Mouse (Mus musculus): Measurements from ENCODE around the gene Sf3a3. TPM values are rescaled to one million over a fixed set of nuclear protein-coding genes. Genes with fewer than 3 reads are reported as not detected.
"Not testable (repeated sequence)": the region's sequence is repeated elsewhere in the genome, so short reads cannot be mapped to it uniquely, and the experiment has no call there.

The Sf3a3 gene
- polyA plus RNA-seq, 1 experiment from 2014 or later = 37.1 TPM

DNA sequence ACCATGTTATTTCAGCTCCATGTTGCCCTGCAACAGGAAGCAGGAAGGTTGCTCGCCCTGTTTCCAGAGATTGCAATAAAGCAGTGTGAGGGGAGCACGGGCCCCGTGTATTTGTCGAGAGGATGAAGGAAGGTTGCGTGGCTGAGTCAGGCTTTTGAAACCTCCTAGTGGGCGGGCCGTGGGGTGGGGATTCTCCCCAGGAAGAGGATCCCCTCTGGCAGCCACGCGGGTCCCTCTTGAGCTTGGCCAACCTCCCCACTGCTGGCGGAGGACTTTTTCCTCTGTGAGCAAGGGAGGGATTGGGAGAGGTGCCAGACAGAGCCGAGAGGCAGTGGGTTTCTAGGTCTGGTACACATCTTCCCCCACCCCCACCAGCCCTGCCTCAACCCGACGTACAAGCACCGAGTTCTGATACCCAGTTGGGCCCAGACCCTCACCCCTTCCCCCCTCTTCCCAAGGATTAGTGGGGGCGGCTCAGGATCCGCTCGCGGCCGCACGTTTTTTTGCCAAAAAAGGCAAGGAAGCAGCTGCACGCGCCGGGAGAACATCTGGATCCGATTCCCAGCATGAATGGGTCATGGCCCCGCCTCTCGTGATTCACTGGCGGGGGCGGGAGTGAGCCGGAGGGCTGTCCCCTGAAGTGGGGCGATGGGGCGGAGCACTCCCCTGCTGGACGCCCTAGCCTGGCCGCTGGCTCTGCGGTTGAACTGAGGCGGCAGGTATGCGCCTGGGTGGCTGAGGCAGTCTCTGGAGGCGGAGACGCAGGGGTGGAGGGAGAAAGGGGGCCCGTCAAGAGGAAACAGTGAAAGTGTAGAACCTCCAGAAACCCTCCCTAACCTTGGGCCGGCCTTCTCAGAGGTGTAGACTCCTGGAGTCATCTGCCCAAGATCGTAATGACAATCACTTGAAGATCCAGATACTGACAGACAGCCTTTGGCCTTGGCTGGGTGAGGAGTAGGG lies 5.8 kb upstream of the Sf3a3 start:
- Histone ChIP-seq H3K4me3 (ENCODE audit: low read depth, low read length) (peak overlapping the region; percentile 51), H3K9me3 (ENCODE audit: low read length) (no peaks in the 10 kb centered on the region), H3K4me2 (ENCODE audit: low read depth, low read length) (peak overlapping the region; percentile 91), H3K36me3 (replicated peaks; ENCODE audit: insufficient read depth, low read length) (0 out of 2 replicates have a peak, but pooled peaks cover 4% of the 10 kb centered on the region), H3K27ac (ENCODE audit: low read depth) (peak overlapping the region; percentile 93), H3K4me1 (ENCODE audit: insufficient read depth) (peaks cover 43% of the 10 kb centered on the region), H3K27me3 (ENCODE audit: insufficient read depth, low read length) (no peaks in the 10 kb centered on the region), H3K9ac (replicated peaks) (peak overlapping the region; percentile 66)
- peak; percentile 80 for ATAC-seq
- TF ChIP-seq EP300 (IDR thresholded peaks at IDR 0.05; ENCODE audit: low read depth) (peak; percentile 54; the same call in 1 of the 2 replicates), CTCF (IDR thresholded peaks at IDR 0.05; ENCODE audit: low read depth) (peak; percentile 35)
- 2% methylated on average over 41 of the region's 41 CpGs for WGBS (ENCODE audit: insufficient replicate concordance)
- DNase-seq = peak; percentile 89

DNA sequence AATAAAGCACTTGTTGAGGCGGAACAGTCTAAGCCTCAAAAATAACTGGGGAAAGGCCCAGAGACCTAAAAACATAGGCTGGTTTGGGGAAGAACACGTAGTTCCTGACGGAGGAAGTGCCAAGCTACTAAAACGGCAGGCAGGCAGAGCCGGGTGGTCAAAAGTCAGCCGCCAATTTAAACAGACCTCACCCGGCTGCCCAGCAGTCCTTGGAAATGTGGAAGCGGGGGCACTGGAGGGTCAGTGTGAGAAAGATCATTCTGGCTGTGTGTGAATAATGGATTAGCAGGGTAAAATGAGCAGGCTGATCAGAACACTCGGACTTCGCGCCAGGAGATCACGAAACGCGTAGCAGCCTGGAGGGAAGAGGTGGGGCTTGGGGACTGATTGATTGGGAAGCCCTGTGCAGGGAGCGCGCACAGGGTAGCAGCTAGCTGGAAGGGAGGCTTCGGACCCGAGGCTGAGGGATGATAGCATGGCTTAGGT lies 4.6 kb upstream of the Sf3a3 start:
- peak overlapping the region; percentile 93 for H3K27ac ChIP-seq (ENCODE audit: low read depth)
- H3K36me3 ChIP-seq (replicated peaks; ENCODE audit: insufficient read depth, low read length) = 0 out of 2 replicates have a peak, but pooled peaks cover 4% of the 10 kb centered on the region
- DNase-seq (peak; percentile 61), ATAC-seq (peak; percentile 14)
- no peaks in the 10 kb centered on the region for H3K27me3 ChIP-seq (ENCODE audit: insufficient read depth, low read length)
- TF ChIP-seq EP300 (IDR thresholded peaks at IDR 0.05; ENCODE audit: low read depth) (no peak), CTCF (IDR thresholded peaks at IDR 0.05; ENCODE audit: low read depth) (no peak)
- peak overlapping the region; percentile 91 for H3K4me2 ChIP-seq (ENCODE audit: low read depth, low read length)
- 2% methylated on average over 18 of the region's 18 CpGs for WGBS (ENCODE audit: insufficient replicate concordance)
- H3K4me3 ChIP-seq (ENCODE audit: low read depth, low read length) = peak overlapping the region; percentile 29
- peaks cover 33% of the 10 kb centered on the region for H3K4me1 ChIP-seq (ENCODE audit: insufficient read depth)
- peak overlapping the region; percentile 55 for H3K9ac ChIP-seq (replicated peaks)
- H3K9me3 ChIP-seq (ENCODE audit: low read length) = no peaks in the 10 kb centered on the region

DNA sequence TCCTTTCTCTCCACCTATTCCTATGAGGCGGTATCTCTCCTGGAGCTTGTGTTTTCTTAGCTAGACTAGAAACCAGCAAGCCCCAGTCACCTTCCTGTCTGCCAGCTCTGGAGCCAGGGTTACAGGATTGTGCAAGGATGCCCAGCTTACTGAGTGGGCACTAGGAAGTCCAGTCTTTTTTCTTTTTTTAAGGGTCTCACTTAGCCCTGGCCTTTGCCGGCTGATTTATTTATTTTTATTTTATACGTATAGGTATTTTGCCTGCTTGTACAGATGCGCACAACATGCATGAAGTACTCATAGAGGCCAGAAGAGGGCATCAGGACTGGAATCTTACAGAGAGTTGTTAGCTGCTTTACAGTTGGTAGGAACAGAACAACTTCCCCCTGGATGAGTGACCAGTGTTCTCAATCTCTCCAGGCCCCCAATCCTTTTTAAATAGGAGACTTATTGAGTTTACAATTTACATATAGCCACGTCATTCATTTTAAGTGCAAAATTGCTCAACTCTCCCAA lies 3.7 kb upstream of the Sf3a3 start:
- ATAC-seq (no peak), DNase-seq (peak; percentile 47)
- H3K36me3 ChIP-seq (replicated peaks; ENCODE audit: insufficient read depth, low read length) = peaks cover 5% of the 10 kb centered on the region; the same call in 1 of the 2 replicates
- peak overlapping the region; percentile 91 for H3K4me2 ChIP-seq (ENCODE audit: low read depth, low read length)
- WGBS (ENCODE audit: insufficient replicate concordance) = 5% methylated on average over 5 of the region's 5 CpGs
- peak overlapping the region; percentile 93; the same call in 1 of the 2 replicates for H3K27ac ChIP-seq (ENCODE audit: low read depth)
- H3K27me3 ChIP-seq (ENCODE audit: insufficient read depth, low read length) = no peaks in the 10 kb centered on the region
- H3K4me3 ChIP-seq (ENCODE audit: low read depth, low read length) = no peak overlapping the region
- TF ChIP-seq CTCF (IDR thresholded peaks at IDR 0.05; ENCODE audit: low read depth) = peak; percentile 75
- TF ChIP-seq EP300 (IDR thresholded peaks at IDR 0.05; ENCODE audit: low read depth) = no peak
- H3K9ac ChIP-seq (replicated peaks) = no peak overlapping the region
- peaks cover 26% of the 10 kb centered on the region for H3K4me1 ChIP-seq (ENCODE audit: insufficient read depth)
- no peaks in the 10 kb centered on the region for H3K9me3 ChIP-seq (ENCODE audit: low read length)

DNA sequence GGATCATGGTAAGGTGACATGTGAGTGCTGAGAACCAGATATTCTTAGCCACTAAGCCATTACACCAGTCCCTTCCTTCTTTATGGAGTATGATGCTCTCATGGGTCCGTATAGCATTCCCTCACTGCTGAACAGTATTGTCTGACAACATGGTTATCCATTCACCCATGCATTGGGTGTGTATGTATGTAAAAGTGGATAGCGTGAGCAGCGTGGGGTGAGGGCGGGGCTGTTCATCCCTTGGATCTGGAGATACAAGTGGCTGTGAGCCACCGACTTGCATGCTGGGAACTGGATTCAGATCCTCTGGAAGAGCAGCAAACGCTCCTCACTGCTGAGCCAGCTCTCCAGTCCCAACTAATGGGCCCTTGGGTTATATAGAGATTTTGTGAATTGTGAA lies 2.0 kb upstream of the Sf3a3 start:
- Histone ChIP-seq H3K4me3 (ENCODE audit: low read depth, low read length) (no peak overlapping the region), H3K36me3 (replicated peaks; ENCODE audit: insufficient read depth, low read length) (peaks cover 12% of the 10 kb centered on the region), H3K9ac (replicated peaks) (no peak overlapping the region), H3K9me3 (ENCODE audit: low read length) (no peaks in the 10 kb centered on the region), H3K27me3 (ENCODE audit: insufficient read depth, low read length) (no peaks in the 10 kb centered on the region), H3K27ac (ENCODE audit: low read depth) (no peak overlapping the region; the same call in 1 of the 2 replicates), H3K4me1 (ENCODE audit: insufficient read depth) (peaks cover 29% of the 10 kb centered on the region), H3K4me2 (ENCODE audit: low read depth, low read length) (no peak overlapping the region)
- 69% methylated on average over 6 of the region's 6 CpGs for WGBS (ENCODE audit: insufficient replicate concordance)
- ATAC-seq (peak; percentile 31), DNase-seq (peak; percentile 37)
- TF ChIP-seq EP300 (IDR thresholded peaks at IDR 0.05; ENCODE audit: low read depth) = peak; percentile 56
- no peak for TF ChIP-seq CTCF (IDR thresholded peaks at IDR 0.05; ENCODE audit: low read depth)

DNA sequence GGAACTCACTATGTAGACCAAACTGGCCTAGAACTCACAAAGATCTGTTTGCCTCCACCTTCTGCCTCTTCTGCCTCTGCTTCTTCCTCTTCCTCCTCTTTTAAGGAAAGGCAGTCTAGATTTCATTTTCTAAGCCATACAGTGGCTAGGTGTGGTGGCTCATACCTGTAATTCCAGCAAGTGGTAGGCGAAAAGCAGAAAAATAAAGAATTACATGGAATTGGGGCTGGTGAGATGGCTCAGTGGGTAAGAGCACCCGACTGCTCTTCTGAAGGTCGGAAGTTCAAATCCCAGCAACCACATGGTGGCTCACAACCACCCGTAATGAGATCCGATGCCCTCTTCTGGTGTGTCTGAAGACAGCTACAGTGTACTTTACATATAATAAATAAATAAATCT lies 726 bp upstream of the Sf3a3 start:
- peak overlapping the region; percentile 77; the same call in 1 of the 2 replicates for H3K4me2 ChIP-seq (ENCODE audit: low read depth, low read length)
- not testable (repeated sequence) for DNase-seq; H3K27me3 ChIP-seq (ENCODE audit: insufficient read depth, low read length); H3K9me3 ChIP-seq (ENCODE audit: low read length); ATAC-seq; H3K27ac ChIP-seq (ENCODE audit: low read depth); H3K9ac ChIP-seq (replicated peaks); H3K4me3 ChIP-seq (ENCODE audit: low read depth, low read length)
- H3K36me3 ChIP-seq (replicated peaks; ENCODE audit: insufficient read depth, low read length) = peaks cover 24% of the 10 kb centered on the region
- WGBS (ENCODE audit: insufficient replicate concordance) = 60% methylated on average over 5 of the region's 5 CpGs
- H3K4me1 ChIP-seq (ENCODE audit: insufficient read depth) = peaks cover 24% of the 10 kb centered on the region

DNA sequence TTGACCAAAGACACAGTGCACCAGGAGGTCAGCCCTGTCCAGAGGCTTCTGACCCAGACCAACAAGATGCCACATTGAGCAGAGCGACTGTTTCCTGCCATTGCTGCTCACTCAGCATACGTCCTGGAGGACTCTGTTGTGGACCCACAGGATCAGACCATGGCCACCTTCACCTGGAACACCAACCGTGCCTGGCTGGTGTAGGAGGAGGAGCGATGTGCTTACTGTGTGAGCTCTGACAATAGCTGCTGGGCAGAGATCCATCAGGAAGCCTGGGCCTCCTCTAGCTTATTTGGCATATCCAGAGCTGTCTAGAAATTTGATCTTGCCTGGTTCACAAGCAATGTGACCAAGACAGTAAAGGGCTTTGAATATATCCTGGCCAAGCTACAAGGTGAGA lies 4.5 kb downstream of the Sf3a3 start:
- TF ChIP-seq EP300 (IDR thresholded peaks at IDR 0.05; ENCODE audit: low read depth) = no peak
- TF ChIP-seq CTCF (IDR thresholded peaks at IDR 0.05; ENCODE audit: low read depth) = no peak
- no peak for DNase-seq
- Histone ChIP-seq H3K9me3 (ENCODE audit: low read length) (no peaks in the 10 kb centered on the region), H3K4me3 (ENCODE audit: low read depth, low read length) (no peak overlapping the region), H3K4me1 (ENCODE audit: insufficient read depth) (peaks cover 6% of the 10 kb centered on the region), H3K27ac (ENCODE audit: low read depth) (no peak overlapping the region), H3K36me3 (replicated peaks; ENCODE audit: insufficient read depth, low read length) (peaks cover 64% of the 10 kb centered on the region), H3K9ac (replicated peaks) (no peak overlapping the region), H3K27me3 (ENCODE audit: insufficient read depth, low read length) (no peaks in the 10 kb centered on the region), H3K4me2 (ENCODE audit: low read depth, low read length) (no peak overlapping the region)
- 85% methylated on average over 4 of the region's 4 CpGs for WGBS (ENCODE audit: insufficient replicate concordance)
- no peak for ATAC-seq
